Mouse (Mus musculus) spleen, adult 2 months (tissue): ENCODE measurements around the gene Olfr1395.

Experiments used
- CTCF ChIP-seq: fragments of 200-500 bp; IDR thresholded peaks from 2 replicates; pipeline ENCODE4 v1.5.1; 2011; ENCODE audit warnings: mild to moderate bottlenecking, inconsistent platforms; ENCODE audit not compliant: insufficient read depth, insufficient read length, insufficient replicate concordance; ENCODE audit errors: extremely low read depth
- POLR2A ChIP-seq: fragments of 200-500 bp; IDR thresholded peaks from 2 replicates; pipeline ENCODE4 v1.6.1; 2011; ENCODE audit warnings: low read depth, low read length, inconsistent platforms

DNA sequence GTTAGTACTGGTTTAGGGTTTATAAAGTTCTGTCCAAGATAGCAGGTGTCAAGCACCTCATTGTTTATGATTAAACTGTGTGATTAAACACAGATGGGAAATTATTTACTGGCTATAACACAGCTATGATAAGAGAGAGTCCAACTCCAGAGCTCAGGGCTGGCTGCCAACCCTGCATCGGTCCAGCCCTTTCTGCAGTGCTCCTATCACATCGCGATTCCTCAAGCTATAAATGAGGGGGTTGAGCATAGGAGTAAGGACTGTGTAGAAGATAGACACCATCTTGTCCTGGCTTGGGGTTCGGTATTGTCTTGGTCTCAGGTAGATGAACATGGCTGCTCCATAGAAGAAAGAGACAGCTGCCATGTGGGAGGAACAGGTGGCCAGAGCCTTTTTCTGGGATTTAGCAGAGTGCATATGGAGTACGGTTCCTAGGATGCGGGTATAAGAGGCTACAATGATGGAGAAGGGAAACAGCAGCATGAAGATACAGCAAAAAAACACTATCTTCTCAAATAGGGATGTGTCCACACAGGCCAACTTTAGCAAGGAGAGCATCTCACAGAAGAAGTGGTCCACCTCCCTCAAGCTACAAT is 29.4 kb upstream of the Olfr1395 start:
- TF ChIP-seq CTCF (no peak), POLR2A (no peak)
